Mouse (Mus musculus): ENCODE measurements at regions not wholly inside any gene's neighbourhood (a gene's known extent, or its start where the extent isn't known, plus 50 kb on each side); places are given as distances from the start of the nearest gene placed in this dataset.

DNA sequence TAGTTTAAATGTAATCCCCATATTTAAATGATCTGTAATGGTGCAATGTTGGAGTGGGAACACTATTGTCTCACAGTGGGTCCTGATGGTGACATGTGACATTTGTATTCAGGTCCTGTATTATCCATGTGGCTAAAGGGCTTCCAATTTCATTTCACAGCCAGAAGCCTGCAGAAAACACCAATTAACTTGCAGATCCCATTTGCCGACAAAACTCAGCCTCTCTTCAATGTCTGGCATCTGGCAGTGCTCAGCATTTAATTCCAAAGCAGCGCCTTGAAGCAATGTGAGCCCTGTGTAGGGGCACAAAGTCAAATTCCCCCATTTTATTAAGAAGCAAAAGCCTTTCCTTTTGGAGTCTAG lies 277.0 kb upstream of the Smim15 start:
- H3K27me3 ChIP-seq, result no peaks in the 10 kb centered on the region
- CTCF ChIA-PET, result no interaction called here
- in situ Hi-C loops (cut with MboI; ENCODE audit: low pct_unique_long_range_greater_than_20kb), result no loop called here
- no peak for DNase-seq (ENCODE audit: low read depth, low spot score)
- no peak for TF ChIP-seq CTCF (IDR thresholded peaks at IDR 0.05)
- POLR2A ChIA-PET, result no interaction called here
- ATAC-seq, result no peak

DNA sequence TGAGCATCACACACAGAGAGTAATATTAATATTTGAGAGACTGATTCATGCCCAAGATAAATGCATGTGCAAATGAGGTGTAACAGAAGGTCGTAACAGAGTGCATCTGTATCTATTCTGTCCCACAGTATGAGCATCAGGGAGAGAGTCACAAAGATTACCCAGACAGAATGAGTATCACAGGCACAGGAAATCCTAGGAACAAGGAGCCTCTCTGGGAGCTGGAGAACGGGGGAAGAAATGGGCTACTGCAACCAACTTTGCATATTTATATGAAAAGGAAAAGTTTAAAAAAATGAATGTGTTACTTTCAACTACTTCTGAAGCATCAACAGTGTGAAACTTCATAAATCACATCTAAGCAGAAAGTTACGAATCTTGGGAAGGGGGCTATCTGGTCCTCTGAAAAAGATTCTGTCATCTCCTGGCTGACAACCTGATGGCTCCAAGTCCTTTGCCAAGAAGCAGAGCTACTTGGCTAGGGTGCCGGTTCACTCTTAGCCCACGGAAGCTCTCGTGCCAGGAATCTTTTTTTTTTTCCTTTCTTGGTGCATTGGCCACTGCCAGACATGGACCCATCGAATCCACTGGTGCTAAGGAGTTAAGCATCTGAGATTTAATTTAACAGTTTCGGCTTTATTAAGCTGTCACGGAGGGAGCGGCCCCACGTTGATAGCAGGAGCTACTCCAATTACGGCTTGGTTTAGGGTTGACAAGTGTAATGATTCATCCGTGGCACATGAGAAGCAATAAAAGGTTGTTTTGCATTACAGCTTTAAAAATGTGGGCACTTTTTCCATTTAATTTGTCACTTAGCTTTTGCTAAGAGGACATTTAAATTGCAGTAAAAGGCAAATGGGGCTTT lies 277.6 kb upstream of the Smim15 start:
- H3K27me3 ChIP-seq, result no peaks in the 10 kb centered on the region
- no peak for TF ChIP-seq CTCF (IDR thresholded peaks at IDR 0.05)
- ATAC-seq (no peak), DNase-seq (ENCODE audit: low read depth, low spot score) (no peak)
- CTCF ChIA-PET, result no interaction called here
- in situ Hi-C loops (cut with MboI; ENCODE audit: low pct_unique_long_range_greater_than_20kb), result no loop called here
- POLR2A ChIA-PET, result no interaction called here

DNA sequence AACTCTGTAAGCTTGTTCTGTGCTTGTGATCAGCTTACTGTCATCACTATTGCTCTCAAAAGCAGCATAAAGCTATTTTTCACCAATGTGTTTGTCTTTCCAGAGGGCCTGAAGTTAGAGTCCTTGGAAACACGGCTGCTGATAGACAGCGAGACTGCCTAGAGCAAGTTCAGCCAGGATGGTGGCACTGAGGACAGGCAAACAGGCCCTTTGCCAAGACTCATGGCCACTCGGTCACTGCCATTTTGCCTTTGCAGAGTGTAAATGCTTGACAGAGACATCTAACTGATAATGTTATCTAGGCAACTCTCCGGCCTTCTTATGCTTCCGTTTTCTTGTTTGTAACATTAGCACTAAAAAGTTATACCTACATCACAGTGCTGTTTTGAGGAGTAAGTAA lies 280.3 kb upstream of the Smim15 start:
- in situ Hi-C loops (cut with MboI; ENCODE audit: low pct_unique_long_range_greater_than_20kb), result no loop called here
- H3K27me3 ChIP-seq, result no peaks in the 10 kb centered on the region
- DNase-seq (ENCODE audit: low read depth, low spot score) (no peak), ATAC-seq (no peak)
- POLR2A ChIA-PET, result no interaction called here
- no peak for TF ChIP-seq CTCF (IDR thresholded peaks at IDR 0.05)
- CTCF ChIA-PET, result interaction anchor here (1.2 kb wide), 1 partner anchor 9 kb away, joined by 3 read pairs; no protein-coding TSS in a partner anchor

DNA sequence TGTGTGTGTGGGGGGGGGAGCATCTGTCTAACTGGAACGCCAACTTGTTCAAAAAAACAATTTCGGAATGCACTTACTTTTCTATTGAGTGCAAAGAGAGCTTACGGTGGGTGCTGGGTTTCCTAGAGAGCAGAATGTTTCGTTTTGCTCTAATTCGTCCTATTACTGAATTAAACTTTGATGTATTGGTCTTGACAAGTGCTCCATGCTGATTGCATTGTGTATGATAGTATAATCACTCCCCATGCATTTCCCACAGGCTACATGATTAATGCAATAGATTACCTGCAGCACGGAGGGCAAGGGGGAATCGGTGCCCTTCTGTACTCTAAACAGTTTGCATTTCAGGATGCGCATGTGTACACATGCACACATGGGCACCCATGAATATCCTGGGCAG lies 283.7 kb upstream of the Smim15 start:
- no peaks in the 10 kb centered on the region for H3K27me3 ChIP-seq
- TF ChIP-seq CTCF (IDR thresholded peaks at IDR 0.05), result no peak
- in situ Hi-C loops (cut with MboI; ENCODE audit: low pct_unique_long_range_greater_than_20kb), result no loop called here
- ATAC-seq (no peak), DNase-seq (ENCODE audit: low read depth, low spot score) (no peak)
- POLR2A ChIA-PET, result no interaction called here
- CTCF ChIA-PET, result interaction anchor here (0.8 kb wide), 1 partner anchor 299 kb away, joined by 3 read pairs; no protein-coding TSS in a partner anchor

DNA sequence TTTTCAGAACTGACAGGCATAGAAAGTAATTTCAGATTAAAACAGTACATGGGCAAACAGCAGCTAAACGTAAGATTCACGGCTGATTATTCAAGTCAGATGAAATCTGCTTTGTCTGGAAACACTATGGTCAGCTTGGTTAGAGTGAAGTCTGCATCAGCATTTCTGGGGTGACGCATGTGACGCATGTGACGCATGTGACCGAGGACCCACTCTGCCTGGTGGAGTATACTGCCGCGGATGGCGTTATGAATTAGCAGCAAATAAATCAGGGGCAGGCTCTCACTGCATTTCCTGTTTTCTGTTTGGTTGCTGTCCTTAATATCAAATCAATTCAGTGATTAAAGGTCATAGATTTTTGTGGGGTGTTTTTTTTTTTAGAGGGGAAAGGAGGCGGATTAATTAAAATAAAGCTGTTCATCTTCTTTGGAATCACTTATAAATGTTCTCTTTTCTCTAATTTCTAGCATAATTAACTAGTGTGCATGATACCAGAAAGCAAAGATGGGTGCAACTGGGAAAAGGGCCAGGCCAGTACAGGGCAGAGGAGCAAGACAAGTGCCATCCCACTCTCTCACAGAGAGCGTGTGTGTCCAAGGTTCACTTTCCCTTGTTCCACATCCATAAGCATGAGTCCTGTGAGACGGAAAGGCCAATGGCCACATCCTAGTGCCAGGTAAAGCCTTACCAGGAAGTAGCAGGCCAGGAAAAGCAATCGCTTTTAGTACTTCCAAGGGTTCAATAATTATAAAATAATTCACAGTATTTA lies 285.7 kb upstream of the Smim15 start:
- in situ Hi-C loops (cut with MboI; ENCODE audit: low pct_unique_long_range_greater_than_20kb), result no loop called here
- POLR2A ChIA-PET, result no interaction called here

DNA sequence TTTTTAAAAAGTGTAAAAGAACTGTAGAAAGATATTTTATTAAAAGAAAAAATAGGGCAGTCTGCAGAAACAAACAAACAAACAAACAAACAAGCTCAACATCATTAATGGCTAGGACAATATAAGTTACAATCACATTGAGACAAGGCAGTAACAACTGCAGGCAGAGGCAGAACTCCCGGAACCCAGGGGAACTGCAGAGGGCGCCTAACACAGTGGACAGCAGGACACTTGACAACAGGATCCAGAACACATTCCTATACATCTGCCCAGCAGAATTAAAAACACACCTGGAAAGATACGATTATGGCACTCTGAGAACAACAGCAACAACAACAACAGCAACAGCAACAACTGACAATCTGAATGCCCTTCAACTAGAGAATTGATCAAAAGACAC lies 291.5 kb upstream of the Smim15 start:
- DNase-seq (ENCODE audit: low read depth, low spot score), result no peak
- ChIA-PET POLR2A (no interaction called here), CTCF (interaction anchor here (1.3 to 1.8 kb wide), 3 partner anchors 12 to 37 kb away, joined by 3 to 8 read pairs (median 3); no protein-coding TSS in a partner anchor)
- peak; percentile 16 for TF ChIP-seq CTCF (IDR thresholded peaks at IDR 0.05)
- no peaks in the 10 kb centered on the region for H3K27me3 ChIP-seq
- ATAC-seq, result no peak
- in situ Hi-C loops (cut with MboI; ENCODE audit: low pct_unique_long_range_greater_than_20kb), result no loop called here

More for the DNA sequence above, 285.7 kb upstream of the Smim15 start:
- ATAC-seq, result no peak
- CTCF ChIA-PET, result no interaction called here
- H3K27me3 ChIP-seq, result no peaks in the 10 kb centered on the region
- TF ChIP-seq CTCF (IDR thresholded peaks at IDR 0.05), result no peak
- no peak for DNase-seq (ENCODE audit: low read depth, low spot score)

DNA sequence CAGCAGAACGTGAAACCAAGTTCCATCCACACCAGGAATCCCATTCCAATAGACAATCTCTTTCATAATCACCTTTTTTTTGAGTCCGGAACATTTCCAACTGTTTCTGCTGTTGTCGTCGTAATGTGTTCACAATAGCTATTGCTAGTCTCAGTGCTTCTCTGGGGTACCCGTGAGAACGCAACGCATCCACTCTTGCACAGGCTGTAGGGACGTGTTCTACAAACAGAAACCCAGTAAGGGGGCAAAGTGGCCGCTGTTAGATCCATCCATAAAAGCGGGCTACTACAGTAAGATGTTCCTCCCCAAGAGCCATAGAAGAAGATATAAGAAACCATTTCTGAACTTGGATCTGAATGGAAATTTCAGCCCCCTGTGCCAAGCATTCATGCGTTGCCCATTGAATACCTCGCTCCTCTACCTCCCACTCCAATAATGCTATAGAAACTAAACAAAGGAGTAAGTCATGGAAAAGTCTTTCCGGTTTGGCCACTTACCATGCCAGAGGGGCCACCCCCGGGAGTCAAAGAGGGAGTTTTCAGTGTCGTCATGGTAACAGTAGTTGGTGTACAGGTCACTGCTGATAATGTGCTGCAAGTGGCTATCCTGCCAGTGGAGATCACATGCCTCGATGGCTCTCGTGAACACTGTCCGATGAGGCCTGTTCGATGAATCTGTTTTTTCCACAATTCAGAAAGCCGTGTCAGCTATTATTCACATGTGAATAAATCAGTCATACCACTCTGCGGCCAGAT lies 300.6 kb upstream of the Smim15 start:
- in situ Hi-C loops (cut with MboI; ENCODE audit: low pct_unique_long_range_greater_than_20kb), result loop anchor here (10.0 kb wide), 1 partner anchor 141 kb away; no protein-coding TSS in a partner anchor
- CTCF ChIA-PET, result no interaction called here
- DNase-seq (ENCODE audit: low read depth, low spot score) (no peak), ATAC-seq (no peak)
- POLR2A ChIA-PET, result no interaction called here
- H3K27me3 ChIP-seq, result no peaks in the 10 kb centered on the region
- no peak for TF ChIP-seq CTCF (IDR thresholded peaks at IDR 0.05)

DNA sequence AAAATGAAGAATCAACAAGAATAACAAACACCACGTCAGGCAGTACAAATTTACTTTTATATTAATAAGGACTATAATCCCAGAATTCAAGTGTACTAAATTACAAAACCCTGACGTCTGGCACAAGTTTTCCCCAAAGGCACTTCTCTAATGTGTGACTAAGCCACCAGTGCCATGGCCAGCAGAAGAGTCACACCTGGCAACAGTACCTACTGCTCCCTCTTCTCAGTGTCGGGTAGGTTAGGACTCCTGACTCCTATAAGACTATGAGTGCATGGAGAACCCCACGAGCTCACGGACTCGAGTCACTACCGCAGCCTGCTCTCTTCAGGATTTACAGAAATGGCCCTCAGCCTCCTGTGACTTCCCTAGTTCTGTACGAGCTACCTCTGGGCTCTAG lies 307.7 kb upstream of the Smim15 start:
- no peaks in the 10 kb centered on the region for H3K27me3 ChIP-seq
- no peak for ATAC-seq
- no peak for DNase-seq (ENCODE audit: low read depth, low spot score)
- in situ Hi-C loops (cut with MboI; ENCODE audit: low pct_unique_long_range_greater_than_20kb), result no loop called here
- ChIA-PET POLR2A (no interaction called here), CTCF (no interaction called here)
- no peak for TF ChIP-seq CTCF (IDR thresholded peaks at IDR 0.05)

DNA sequence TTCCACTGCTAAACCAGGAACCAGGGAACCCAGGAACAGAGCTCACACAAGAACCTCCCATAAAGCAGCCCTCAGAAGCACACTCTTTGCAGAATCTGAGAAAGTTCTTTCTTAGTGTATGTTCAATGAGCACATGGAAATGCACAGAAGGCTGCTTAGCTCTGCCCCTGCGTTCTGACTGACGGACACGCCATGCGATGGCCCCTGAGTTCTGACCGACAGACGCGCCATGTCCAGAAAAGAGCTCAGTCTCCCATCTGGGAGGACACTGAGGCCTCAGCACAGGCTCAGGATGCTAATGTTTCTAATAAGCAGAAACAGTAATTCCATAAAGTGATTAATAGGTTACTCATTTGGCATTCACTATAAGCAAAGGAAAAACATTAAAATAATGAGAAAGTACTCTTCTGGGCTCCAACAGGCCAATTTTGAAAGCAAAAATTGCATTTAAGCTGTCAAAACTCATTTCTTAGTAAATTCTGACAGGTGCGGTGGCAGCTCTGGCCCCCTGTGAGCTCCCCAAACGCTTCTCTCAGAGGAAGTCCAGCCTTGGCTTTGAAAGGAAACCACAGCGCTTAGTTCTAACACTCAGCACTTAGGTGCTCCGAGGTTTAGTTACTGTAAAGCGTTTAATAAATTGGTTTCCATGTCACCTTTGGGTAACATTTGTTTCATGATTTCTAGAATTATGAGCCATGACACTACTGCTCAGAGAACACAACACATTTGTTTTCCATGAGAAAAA lies 309.9 kb upstream of the Smim15 start:
- in situ Hi-C loops (cut with MboI; ENCODE audit: low pct_unique_long_range_greater_than_20kb), result no loop called here
- ATAC-seq (no peak), DNase-seq (ENCODE audit: low read depth, low spot score) (no peak)
- CTCF ChIA-PET, result interaction anchor here (1.1 kb wide), 1 partner anchor 12 kb away, joined by 3 read pairs; no protein-coding TSS in a partner anchor
- TF ChIP-seq CTCF (IDR thresholded peaks at IDR 0.05), result no peak
- POLR2A ChIA-PET, result interaction anchor here (0.7 kb wide), 1 partner anchor 251 kb away, joined by 4 read pairs; no protein-coding TSS in a partner anchor
- no peaks in the 10 kb centered on the region for H3K27me3 ChIP-seq

DNA sequence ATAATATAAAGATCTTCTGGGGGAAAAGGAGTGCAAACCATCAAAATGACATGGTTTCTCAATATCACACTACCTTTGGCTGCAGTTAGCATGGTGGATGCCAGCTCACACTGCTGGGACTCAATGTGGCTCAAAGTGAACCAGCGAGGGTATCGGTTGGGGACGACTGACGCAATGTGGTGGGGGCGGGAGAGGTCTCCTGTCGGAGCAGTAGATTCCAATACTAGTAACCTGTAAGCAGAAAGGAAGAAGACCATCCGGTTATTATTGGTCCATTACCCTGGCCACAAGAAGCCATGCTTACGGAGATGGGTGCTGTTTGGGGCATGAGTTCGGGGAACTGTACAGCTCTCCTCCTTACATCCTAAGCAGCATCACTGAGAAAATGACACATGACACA lies 313.3 kb upstream of the Smim15 start:
- TF ChIP-seq CTCF (IDR thresholded peaks at IDR 0.05), result no peak
- DNase-seq (ENCODE audit: low read depth, low spot score) (no peak), ATAC-seq (no peak)
- in situ Hi-C loops (cut with MboI; ENCODE audit: low pct_unique_long_range_greater_than_20kb), result no loop called here
- POLR2A ChIA-PET, result no interaction called here
- CTCF ChIA-PET, result interaction anchor here (1.3 kb wide), 1 partner anchor 10 kb away, joined by 4 read pairs; no protein-coding TSS in a partner anchor
- H3K27me3 ChIP-seq, result no peaks in the 10 kb centered on the region
